Mouse (Mus musculus) ES-Bruce4 (cell line): ENCODE results near the gene Scarf2.

Experiments used
- CTCF ChIP-seq: IDR thresholded peaks from one replicate; pipeline ENCODE4 v1.8.1; 2011; ENCODE audit warnings: low read depth, low read length
- EP300 ChIP-seq: IDR thresholded peaks from 2 replicates; pipeline ENCODE4 v1.6.1; 2011; ENCODE audit warnings: low read depth, low read length; ENCODE audit not compliant: insufficient read depth
- POLR2A ChIP-seq: IDR thresholded peaks from one replicate; pipeline ENCODE4 v1.8.1; 2011; ENCODE audit warnings: low read length; ENCODE audit not compliant: insufficient read depth

DNA sequence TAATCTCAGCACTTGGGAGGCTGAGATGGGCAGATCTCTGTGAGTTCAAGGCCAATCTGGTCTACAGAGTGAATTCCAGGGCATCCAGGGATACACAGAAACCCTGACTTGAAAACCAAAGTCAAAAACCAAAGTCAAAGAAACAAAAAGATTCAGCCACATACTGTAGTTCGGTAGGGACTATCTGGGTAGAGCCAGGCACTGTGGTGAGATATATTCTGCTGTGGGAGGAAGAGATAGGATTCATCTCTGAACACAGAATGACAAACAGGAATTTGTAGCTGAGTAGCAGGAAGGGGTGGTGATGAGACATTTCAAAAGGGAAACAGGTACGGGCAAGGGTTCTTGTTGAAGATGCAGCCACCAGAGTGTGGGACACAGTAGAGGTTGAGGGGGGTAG, 31.1 kb downstream of the Scarf2 start:
- TF ChIP-seq CTCF (no peak), POLR2A (no peak), EP300 (no peak)
